Mouse (Mus musculus) kidney, embryonic 14.5 days (tissue): ENCODE measurements at regions not wholly inside any gene's neighbourhood (a gene's known extent, or its start where the extent isn't known, plus 50 kb on each side); places are given as distances from the start of the nearest gene placed in this dataset.

Experiments
- ATAC-seq: fragments of 200-750 bp; cut with Nextera tagmentation; 2 replicates; pipeline ENCODE4 v1.8.0; 2017; ENCODE audit warnings: moderate number of reproducible peaks, mild to moderate bottlenecking, moderate TSS enrichment, moderate library complexity; ENCODE audit not compliant: low FRiP score, low TSS enrichment
- H3K27ac ChIP-seq: fragments of 300-500 bp; sonication (generic); 2 replicates; pipeline ENCODE4 v1.5.1; 2014; ENCODE audit warnings: low read depth, mild to moderate bottlenecking, low read length, moderate library complexity, mixed read lengths
- H3K27me3 ChIP-seq: fragments of 300-500 bp; sonication (generic); 2 replicates; pipeline ENCODE4 v1.6.1; 2014; ENCODE audit warnings: mild to moderate bottlenecking, low read length; ENCODE audit not compliant: control insufficient read depth, insufficient read depth
- H3K36me3 ChIP-seq: fragments of 300-500 bp; sonication (generic); 2 replicates; pipeline ENCODE4 v1.6.1; 2014; ENCODE audit warnings: low read length, mixed read lengths; ENCODE audit not compliant: control insufficient read depth, insufficient read depth
- H3K4me1 ChIP-seq: fragments of 300-500 bp; sonication (generic); 2 replicates; pipeline ENCODE4 v1.6.1; 2014; ENCODE audit warnings: low read length, mixed read lengths; ENCODE audit not compliant: control insufficient read depth, insufficient read depth
- H3K4me2 ChIP-seq: fragments of 300-500 bp; sonication (generic); replicated peaks from 2 replicates; pipeline ENCODE4 v1.6.1; 2014; ENCODE audit warnings: low read depth, mild to moderate bottlenecking, low read length
- H3K4me3 ChIP-seq: fragments of 300-500 bp; sonication (generic); 2 replicates; pipeline ENCODE4 v1.5.1; 2014; ENCODE audit warnings: mild to moderate bottlenecking, low read length
- H3K9ac ChIP-seq: fragments of 300-500 bp; sonication (generic); 2 replicates; pipeline ENCODE4 v1.6.1; 2014; ENCODE audit warnings: low read depth, mild to moderate bottlenecking, low read length, moderate library complexity
- H3K9me3 ChIP-seq: fragments of 300-500 bp; sonication (generic); 2 replicates; pipeline ENCODE4 v1.6.1; 2016; ENCODE audit warnings: low read length; ENCODE audit not compliant: control insufficient read depth
- WGBS: fragments of 180-500 bp; shearing (Covaris S2); extraction: QIAGEN DNeasy Blood & Tissue Kit; methylation state at CpG from one replicate; pipeline ENCODE4 v1.1.7; 2014; 5-methylcytosine and 5-hydroxymethylcytosine counted together

GRCm38 (mm10) chr15:63675491-63676036 lies 169.4 kb downstream of the Gsdmc2 start:
- Histone ChIP-seq H3K36me3 (no peaks in the 10 kb centered on the region), H3K4me3 (no peak overlapping the region), H3K27ac (no peak overlapping the region), H3K27me3 (no peaks in the 10 kb centered on the region), H3K4me1 (no peaks in the 10 kb centered on the region), H3K4me2 (no peak overlapping the region), H3K9me3 (no peaks in the 10 kb centered on the region), H3K9ac (no peak overlapping the region)
- ATAC-seq = no peak
- WGBS = 83% methylated on average over 10 of the region's 10 CpGs

DNA sequence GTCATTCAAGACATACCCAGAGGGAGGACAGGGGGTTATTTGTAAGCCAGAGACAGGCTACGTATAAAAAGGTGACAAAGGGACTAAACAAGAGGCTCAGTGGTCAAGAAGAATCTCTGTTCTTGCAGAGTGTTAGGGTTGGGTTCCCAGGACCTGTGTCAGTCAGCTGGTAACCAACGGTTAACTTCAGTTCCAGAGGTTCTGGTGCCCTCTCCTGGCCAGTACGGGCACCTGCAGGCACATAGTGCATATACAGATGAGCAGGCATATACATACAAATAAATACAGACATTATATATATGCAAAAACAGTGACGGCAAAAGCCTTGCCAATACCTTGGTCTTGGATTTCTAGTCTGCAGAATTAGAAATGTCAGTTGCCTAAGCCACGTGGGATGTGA lies 170.6 kb downstream of the Gsdmc2 start:
- Histone ChIP-seq H3K9ac (no peak overlapping the region), H3K27me3 (no peaks in the 10 kb centered on the region), H3K36me3 (no peaks in the 10 kb centered on the region), H3K4me2 (no peak overlapping the region), H3K4me3 (no peak overlapping the region), H3K9me3 (no peaks in the 10 kb centered on the region), H3K4me1 (no peaks in the 10 kb centered on the region), H3K27ac (no peak overlapping the region)
- 92% methylated on average over 5 of the region's 5 CpGs for WGBS
- no peak for ATAC-seq

DNA sequence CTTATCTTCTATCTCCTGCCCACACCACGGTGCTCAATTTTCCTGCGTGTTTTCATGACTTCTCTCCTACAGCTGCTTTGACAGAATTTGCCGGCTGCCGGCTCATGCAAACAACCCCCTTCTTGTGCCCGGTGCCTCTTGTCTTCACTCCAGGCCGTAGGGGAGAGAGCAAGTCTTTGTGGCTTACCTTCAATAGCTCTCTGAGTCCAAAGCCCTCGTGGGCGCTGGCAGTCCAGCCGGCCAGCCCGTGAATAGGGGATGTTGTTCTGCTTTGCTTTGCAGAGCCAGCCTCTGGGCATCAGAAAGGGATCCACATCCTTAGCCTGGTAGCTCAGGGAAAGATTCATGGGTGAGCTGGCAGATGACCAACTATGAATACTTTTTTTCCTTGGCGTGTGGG lies 173.9 kb downstream of the Gsdmc2 start:
- Histone ChIP-seq H3K9me3 (no peaks in the 10 kb centered on the region), H3K4me1 (no peaks in the 10 kb centered on the region), H3K4me2 (no peak overlapping the region), H3K36me3 (no peaks in the 10 kb centered on the region), H3K4me3 (no peak overlapping the region), H3K27ac (no peak overlapping the region), H3K9ac (no peak overlapping the region), H3K27me3 (no peaks in the 10 kb centered on the region)
- WGBS = 72% methylated on average over 11 of the region's 11 CpGs
- no peak for ATAC-seq

DNA sequence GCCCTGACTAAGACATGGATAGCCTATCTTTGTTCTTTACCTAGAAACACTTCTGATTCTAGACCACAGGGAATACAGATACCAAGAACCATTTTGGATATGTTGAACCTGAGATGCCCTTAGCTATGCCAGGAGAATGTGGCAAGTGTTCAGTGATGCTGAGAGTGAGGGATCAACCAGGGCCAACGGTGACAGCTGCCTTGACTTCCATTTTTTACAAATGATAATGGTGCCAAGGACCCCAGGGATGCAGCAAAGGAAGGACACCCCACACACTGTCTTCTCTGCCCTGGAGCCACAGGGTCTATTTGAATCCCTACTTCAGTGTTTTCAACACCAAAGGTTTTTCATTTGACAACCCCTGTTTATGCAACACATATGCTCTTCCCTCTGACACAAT lies 174.4 kb downstream of the Gsdmc2 start:
- H3K4me1 ChIP-seq = no peaks in the 10 kb centered on the region
- H3K27me3 ChIP-seq = no peaks in the 10 kb centered on the region
- no peak for ATAC-seq
- no peak overlapping the region for H3K27ac ChIP-seq
- H3K4me2 ChIP-seq = no peak overlapping the region
- 89% methylated on average over 1 of the region's 1 CpGs for WGBS
- no peak overlapping the region for H3K9ac ChIP-seq
- no peak overlapping the region for H3K4me3 ChIP-seq
- no peaks in the 10 kb centered on the region for H3K36me3 ChIP-seq
- H3K9me3 ChIP-seq = no peaks in the 10 kb centered on the region

- Histone ChIP-seq H3K4me2 (no peak overlapping the region), H3K36me3 (no peaks in the 10 kb centered on the region), H3K27ac (no peak overlapping the region), H3K27me3 (no peaks in the 10 kb centered on the region), H3K4me3 (no peak overlapping the region), H3K9me3 (no peaks in the 10 kb centered on the region), H3K9ac (no peak overlapping the region), H3K4me1 (no peaks in the 10 kb centered on the region)
- ATAC-seq = no peak
- 94% methylated on average over 5 of the region's 5 CpGs for WGBS
Measured at GRCm38 (mm10) chr15:63667536-63667935, 177.4 kb downstream of the Gsdmc2 start.

- WGBS = 73% methylated on average over 4 of the region's 4 CpGs
- H3K4me2 ChIP-seq = no peak overlapping the region
- H3K4me1 ChIP-seq = no peaks in the 10 kb centered on the region
- no peak for ATAC-seq
- H3K4me3 ChIP-seq = no peak overlapping the region
- no peaks in the 10 kb centered on the region for H3K27me3 ChIP-seq
- H3K9me3 ChIP-seq = no peaks in the 10 kb centered on the region
- no peaks in the 10 kb centered on the region for H3K36me3 ChIP-seq
- no peak overlapping the region for H3K9ac ChIP-seq
- H3K27ac ChIP-seq = no peak overlapping the region
Measured at GRCm38 (mm10) chr15:63665517-63665916, 179.5 kb downstream of the Gsdmc2 start.

- H3K36me3 ChIP-seq = no peaks in the 10 kb centered on the region
- H3K27me3 ChIP-seq = no peaks in the 10 kb centered on the region
- H3K4me1 ChIP-seq = no peaks in the 10 kb centered on the region
- no peak overlapping the region for H3K9ac ChIP-seq
- H3K4me3 ChIP-seq = no peak overlapping the region
- H3K27ac ChIP-seq = no peak overlapping the region
- no peaks in the 10 kb centered on the region for H3K9me3 ChIP-seq
- 78% methylated on average over 2 of the region's 2 CpGs for WGBS
- no peak for ATAC-seq
- no peak overlapping the region for H3K4me2 ChIP-seq
Measured at GRCm38 (mm10) chr15:63664877-63665276, 180.1 kb downstream of the Gsdmc2 start.

DNA sequence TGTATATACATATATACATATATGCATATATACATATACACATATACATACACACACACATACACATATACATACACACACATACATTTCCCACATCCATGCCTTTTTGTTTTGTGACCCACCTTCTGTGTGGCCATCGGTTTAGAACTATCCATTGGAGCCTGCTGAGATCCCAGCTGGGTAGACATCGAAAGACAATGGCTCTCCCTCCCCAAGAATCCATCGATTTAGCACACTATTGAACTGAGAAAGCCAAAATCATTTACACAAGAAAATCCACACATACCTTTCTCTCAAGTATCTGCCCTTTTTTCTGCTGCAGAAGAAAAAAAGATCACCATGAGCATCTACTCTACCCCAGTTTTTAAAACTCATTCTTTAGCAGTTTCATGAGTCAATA lies 182.8 kb downstream of the Gsdmc2 start:
- Histone ChIP-seq H3K4me3 (no peak overlapping the region), H3K27me3 (no peaks in the 10 kb centered on the region), H3K36me3 (no peaks in the 10 kb centered on the region), H3K27ac (no peak overlapping the region), H3K9me3 (no peaks in the 10 kb centered on the region), H3K4me1 (no peaks in the 10 kb centered on the region), H3K9ac (no peak overlapping the region), H3K4me2 (no peak overlapping the region)
- WGBS = 76% methylated on average over 3 of the region's 3 CpGs
- ATAC-seq = no peak

GRCm38 (mm10) chr15:63658031-63658521 lies 186.9 kb downstream of the Gsdmc2 start:
- no peak for ATAC-seq
- Histone ChIP-seq H3K27ac (no peak overlapping the region), H3K9me3 (no peaks in the 10 kb centered on the region), H3K4me1 (no peaks in the 10 kb centered on the region), H3K4me2 (no peak overlapping the region), H3K36me3 (no peaks in the 10 kb centered on the region), H3K4me3 (no peak overlapping the region), H3K9ac (no peak overlapping the region), H3K27me3 (no peaks in the 10 kb centered on the region)
- 68% methylated on average over 9 of the region's 9 CpGs for WGBS
